Mouse (Mus musculus) midbrain, embryonic 16.5 days (tissue): ENCODE data around the gene Oser1. TPM values are rescaled to one million over a fixed set of nuclear protein-coding genes. Genes with fewer than 3 reads are reported as not detected.
"Not testable (repeated sequence)": the region's sequence is repeated elsewhere in the genome, so short reads cannot be mapped to it uniquely, and the experiment has no call there.

Source experiments
- ATAC-seq: fragments of 200-750 bp; cut with Nextera tagmentation; 2 replicates; pipeline ENCODE4 v1.8.0; 2017; ENCODE audit warnings: moderate TSS enrichment
- H3K27ac ChIP-seq: fragments of 300-500 bp; sonication (generic); 2 replicates; pipeline ENCODE4 v1.5.1; 2014; ENCODE audit warnings: mild to moderate bottlenecking, low read length, mixed read lengths
- H3K27me3 ChIP-seq: fragments of 300-500 bp; sonication (generic); 2 replicates; pipeline ENCODE4 v1.6.1; 2014; ENCODE audit warnings: low read depth, low read length, mixed read lengths; ENCODE audit not compliant: control insufficient read depth, insufficient read depth
- H3K36me3 ChIP-seq: fragments of 300-500 bp; sonication (generic); 2 replicates; pipeline ENCODE4 v1.6.1; 2014; ENCODE audit warnings: mild to moderate bottlenecking, low read length, moderate library complexity, mixed read lengths; ENCODE audit not compliant: control insufficient read depth, insufficient read depth
- H3K4me1 ChIP-seq: fragments of 300-500 bp; sonication (generic); 2 replicates; pipeline ENCODE4 v1.6.1; 2014; ENCODE audit warnings: mild to moderate bottlenecking, low read length, mixed read lengths; ENCODE audit not compliant: control insufficient read depth, insufficient read depth
- H3K4me2 ChIP-seq: fragments of 300-500 bp; sonication (generic); 2 replicates; pipeline ENCODE4 v1.6.1; 2014; ENCODE audit warnings: mild to moderate bottlenecking, low read length, mixed read lengths
- H3K4me3 ChIP-seq: fragments of 300-500 bp; sonication (generic); 2 replicates; pipeline ENCODE4 v1.5.1; 2014; ENCODE audit warnings: low read depth, mild to moderate bottlenecking, low read length, moderate library complexity, mixed read lengths
- H3K9ac ChIP-seq: fragments of 300-500 bp; sonication (generic); 2 replicates; pipeline ENCODE4 v1.6.1; 2014; ENCODE audit warnings: low read depth, low read length, mixed read lengths
- H3K9me3 ChIP-seq: fragments of 300-500 bp; sonication (generic); replicated peaks from 2 replicates; pipeline ENCODE4 v1.6.1; 2014; ENCODE audit warnings: mild to moderate bottlenecking, low read length, mixed read lengths; ENCODE audit not compliant: control insufficient read depth, poor library complexity, severe bottlenecking
- WGBS: fragments of 180-500 bp; shearing (Covaris S2); extraction: QIAGEN DNeasy Blood & Tissue Kit; methylation state at CpG from one replicate; pipeline ENCODE4 v1.1.7; 2014; 5-methylcytosine and 5-hydroxymethylcytosine counted together
- polyA plus RNA-seq: library from polyadenylated mRNA; unstranded; fragments of >200 nt; fragmentation: Nextera tagmentation; extraction: Ambion mirVana; gene quantifications from 2 replicates; pipeline ENCODE4 v1.2.1, GENCODE M21; 2015

The Oser1 gene
- polyA plus RNA-seq, 1 experiment from 2014 or later, result 75.8 TPM

DNA sequence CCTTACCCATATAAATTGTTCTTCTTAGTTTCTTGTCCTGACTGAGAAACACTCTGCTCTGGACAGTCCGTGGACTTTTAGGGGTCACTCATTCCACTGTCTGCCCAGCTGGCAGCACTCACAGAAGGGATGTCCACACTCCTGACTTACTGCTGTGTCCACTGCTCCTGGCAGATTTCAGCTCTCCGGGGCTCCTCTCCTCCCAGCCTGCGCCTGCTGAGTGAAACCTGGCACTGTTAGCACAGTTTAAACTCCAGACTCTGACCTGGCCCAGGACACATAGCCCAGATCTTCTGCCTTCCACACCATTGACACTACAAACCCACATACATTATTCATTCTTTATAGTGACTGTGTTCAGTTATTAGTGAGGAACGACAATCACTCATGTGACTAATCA, 39.5 kb upstream of the Oser1 start:
- no peak for ATAC-seq
- peaks cover 10% of the 10 kb centered on the region for H3K36me3 ChIP-seq
- no peak overlapping the region for H3K9ac ChIP-seq
- H3K27me3 ChIP-seq, result no peaks in the 10 kb centered on the region
- H3K4me2 ChIP-seq, result no peak overlapping the region
- 0 out of 2 replicates have a peak, but pooled peaks cover 3% of the 10 kb centered on the region for H3K4me1 ChIP-seq
- 76% methylated on average over 4 of the region's 4 CpGs for WGBS
- no peak overlapping the region for H3K27ac ChIP-seq
- H3K4me3 ChIP-seq, result no peak overlapping the region
- H3K9me3 ChIP-seq, result no peaks in the 10 kb centered on the region

DNA sequence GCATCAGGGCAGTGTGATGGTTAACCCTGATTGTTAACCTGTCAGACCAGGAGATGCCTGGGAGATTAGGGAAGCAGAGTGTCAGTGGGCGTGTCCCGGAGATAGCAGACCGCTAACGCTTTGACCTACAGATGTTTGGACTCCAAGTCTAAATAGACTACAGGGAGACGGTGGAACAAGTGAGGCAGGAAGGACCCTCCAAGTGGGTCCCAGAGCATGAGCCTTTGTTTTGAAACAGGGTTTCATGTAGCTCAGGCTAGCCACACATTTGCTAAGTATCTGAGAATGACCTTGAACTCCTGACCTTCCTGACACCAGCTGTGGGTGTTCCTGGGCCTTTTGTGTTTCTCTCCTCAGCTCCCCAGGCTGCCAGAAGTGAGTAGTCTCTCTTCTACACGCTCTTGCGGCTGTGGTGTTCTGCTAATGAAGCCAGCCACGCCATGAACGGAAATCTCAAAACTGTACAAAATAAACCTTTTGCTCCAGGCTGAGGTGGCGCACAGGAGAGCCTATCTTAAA, 38.8 kb upstream of the Oser1 start:
- 60% methylated on average over 10 of the region's 10 CpGs for WGBS
- H3K9ac ChIP-seq, result no peak overlapping the region
- no peak overlapping the region for H3K27ac ChIP-seq
- H3K4me3 ChIP-seq, result no peak overlapping the region
- H3K27me3 ChIP-seq, result no peaks in the 10 kb centered on the region
- no peak overlapping the region for H3K4me2 ChIP-seq
- no peak for ATAC-seq
- H3K9me3 ChIP-seq, result no peaks in the 10 kb centered on the region
- 0 out of 2 replicates have a peak, but pooled peaks cover 3% of the 10 kb centered on the region for H3K4me1 ChIP-seq
- peaks cover 6% of the 10 kb centered on the region; the same call in 1 of the 2 replicates for H3K36me3 ChIP-seq

DNA sequence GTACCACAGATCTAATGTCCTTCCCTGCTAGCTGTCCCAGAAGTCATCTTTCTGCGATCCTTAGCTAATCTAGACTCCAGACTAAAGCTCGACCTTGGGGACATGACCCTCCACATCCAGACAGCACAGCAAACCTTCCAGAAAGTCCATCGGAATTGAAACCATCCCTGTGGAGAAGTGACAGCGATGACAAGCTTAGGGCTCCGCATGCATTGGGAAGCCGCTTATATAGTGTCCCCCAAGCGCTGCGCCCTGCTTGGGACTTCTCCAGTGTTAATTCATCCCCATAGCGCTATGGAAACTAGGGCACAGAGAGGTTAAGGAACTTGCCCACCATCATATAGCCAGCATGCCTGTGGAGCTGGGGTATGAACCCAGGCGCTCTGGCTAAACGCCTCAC, 38.3 kb upstream of the Oser1 start:
- no peak for ATAC-seq
- Histone ChIP-seq H3K27me3 (no peaks in the 10 kb centered on the region), H3K9ac (no peak overlapping the region), H3K9me3 (no peaks in the 10 kb centered on the region), H3K4me2 (no peak overlapping the region), H3K36me3 (peaks cover 4% of the 10 kb centered on the region; the same call in 1 of the 2 replicates), H3K4me3 (no peak overlapping the region), H3K4me1 (0 out of 2 replicates have a peak, but pooled peaks cover 3% of the 10 kb centered on the region), H3K27ac (no peak overlapping the region)
- 78% methylated on average over 11 of the region's 11 CpGs for WGBS

DNA sequence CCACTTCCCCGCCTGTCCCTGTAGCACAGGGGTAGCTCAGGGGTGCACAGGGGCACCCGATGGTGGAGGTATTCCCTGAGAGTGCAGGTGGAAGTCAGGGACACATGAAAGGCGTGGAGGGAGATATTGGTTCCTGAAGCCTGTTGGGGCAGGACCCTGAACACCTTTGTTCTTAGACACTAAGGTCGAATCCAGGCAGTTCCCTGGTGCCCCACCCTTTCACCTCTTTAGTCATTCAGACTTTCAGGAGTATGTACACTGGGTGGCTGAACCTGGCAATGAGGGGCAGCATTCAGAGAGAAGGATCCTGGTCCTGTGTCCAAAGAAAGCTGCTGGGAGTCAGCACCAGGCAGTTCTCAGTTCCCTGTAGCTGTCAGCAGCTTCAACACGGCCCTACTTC, 37.9 kb upstream of the Oser1 start:
- Histone ChIP-seq H3K4me1 (0 out of 2 replicates have a peak, but pooled peaks cover 3% of the 10 kb centered on the region), H3K27me3 (no peaks in the 10 kb centered on the region), H3K4me2 (no peak overlapping the region), H3K27ac (no peak overlapping the region), H3K9ac (no peak overlapping the region), H3K9me3 (no peaks in the 10 kb centered on the region), H3K4me3 (no peak overlapping the region), H3K36me3 (peaks cover 4% of the 10 kb centered on the region; the same call in 1 of the 2 replicates)
- WGBS, result 85% methylated on average over 5 of the region's 5 CpGs
- no peak for ATAC-seq

DNA sequence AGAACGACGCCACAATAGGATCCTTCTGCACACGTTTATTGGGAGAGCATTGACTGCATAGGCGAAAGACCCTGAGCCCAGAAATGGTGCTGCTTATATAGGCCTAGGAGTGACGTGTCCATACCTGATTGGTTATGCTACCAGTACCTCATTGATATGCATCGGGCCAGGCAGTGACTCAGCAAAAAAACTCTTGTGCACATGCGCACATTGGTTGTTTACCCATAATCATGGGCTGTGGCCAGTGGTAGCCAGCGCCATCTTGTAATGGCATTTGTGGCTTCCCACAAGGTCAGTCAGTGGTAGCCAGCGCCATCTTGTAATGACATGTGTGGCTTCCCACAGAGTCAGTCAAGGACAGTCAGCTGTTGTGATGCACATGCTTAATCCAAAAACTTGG, 36.8 kb upstream of the Oser1 start:
- H3K4me3 ChIP-seq, H3K9ac ChIP-seq, H3K36me3 ChIP-seq, H3K27me3 ChIP-seq, H3K4me1 ChIP-seq, H3K4me2 ChIP-seq, H3K9me3 ChIP-seq, ATAC-seq, H3K27ac ChIP-seq: not testable (repeated sequence)
- 92% methylated on average over 9 of the region's 9 CpGs for whole genome bisulfite sequencing

DNA sequence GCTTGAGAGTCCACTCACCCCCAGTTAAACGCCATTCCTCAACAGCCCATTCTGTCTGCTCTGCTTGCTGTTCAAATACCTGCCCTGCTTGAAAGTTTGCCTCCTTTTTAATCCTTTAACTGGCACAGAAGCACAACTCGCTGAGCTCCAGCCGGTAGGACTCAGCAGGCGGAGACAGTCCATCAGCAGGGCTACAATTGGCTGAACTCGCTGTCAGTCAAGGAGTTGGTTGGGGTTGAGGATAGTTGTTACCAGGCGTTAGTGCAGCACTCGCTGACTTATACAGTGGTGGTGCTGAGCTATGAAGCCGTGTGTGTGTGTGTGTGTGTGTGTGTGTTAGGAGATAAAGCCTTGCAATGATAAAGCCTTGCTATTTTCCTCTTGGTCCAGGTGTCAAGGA, 36.1 kb upstream of the Oser1 start:
- Histone ChIP-seq H3K27ac (no peak overlapping the region), H3K4me2 (no peak overlapping the region), H3K36me3 (no peaks in the 10 kb centered on the region), H3K9me3 (no peaks in the 10 kb centered on the region), H3K4me3 (no peak overlapping the region), H3K9ac (no peak overlapping the region), H3K27me3 (no peaks in the 10 kb centered on the region), H3K4me1 (0 out of 2 replicates have a peak, but pooled peaks cover 3% of the 10 kb centered on the region)
- WGBS, result 90% methylated on average over 8 of the region's 8 CpGs
- no peak for ATAC-seq

DNA sequence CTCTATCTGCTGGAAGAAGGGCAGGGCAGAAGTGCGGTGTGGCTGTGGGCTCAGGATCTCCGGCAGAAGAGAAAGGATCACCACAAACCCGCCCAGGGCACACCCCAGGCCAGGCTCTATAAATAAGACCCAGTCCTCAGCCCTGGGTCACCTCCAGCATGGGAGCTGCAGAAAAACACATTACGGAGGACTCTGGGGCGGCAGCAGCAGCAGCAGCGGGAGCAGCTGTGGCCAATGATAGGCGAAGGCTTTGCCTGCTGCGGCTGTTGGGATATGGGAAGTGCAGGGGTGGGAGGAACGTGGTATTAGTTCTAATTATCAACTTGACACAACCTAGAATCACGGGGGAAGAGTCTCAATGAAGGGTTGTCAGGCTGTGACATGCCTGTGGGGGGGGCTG, 34.9 kb upstream of the Oser1 start:
- Histone ChIP-seq H3K4me2 (peak overlapping the region; percentile 41), H3K4me3 (no peak overlapping the region; the same call in 1 of the 2 replicates), H3K27me3 (no peaks in the 10 kb centered on the region), H3K36me3 (peaks cover 6% of the 10 kb centered on the region), H3K27ac (no peak overlapping the region), H3K4me1 (0 out of 2 replicates have a peak, but pooled peaks cover 3% of the 10 kb centered on the region), H3K9ac (peak overlapping the region; percentile 50; the same call in 1 of the 2 replicates), H3K9me3 (no peaks in the 10 kb centered on the region)
- WGBS, result 38% methylated on average over 10 of the region's 10 CpGs
- no peak for ATAC-seq

DNA sequence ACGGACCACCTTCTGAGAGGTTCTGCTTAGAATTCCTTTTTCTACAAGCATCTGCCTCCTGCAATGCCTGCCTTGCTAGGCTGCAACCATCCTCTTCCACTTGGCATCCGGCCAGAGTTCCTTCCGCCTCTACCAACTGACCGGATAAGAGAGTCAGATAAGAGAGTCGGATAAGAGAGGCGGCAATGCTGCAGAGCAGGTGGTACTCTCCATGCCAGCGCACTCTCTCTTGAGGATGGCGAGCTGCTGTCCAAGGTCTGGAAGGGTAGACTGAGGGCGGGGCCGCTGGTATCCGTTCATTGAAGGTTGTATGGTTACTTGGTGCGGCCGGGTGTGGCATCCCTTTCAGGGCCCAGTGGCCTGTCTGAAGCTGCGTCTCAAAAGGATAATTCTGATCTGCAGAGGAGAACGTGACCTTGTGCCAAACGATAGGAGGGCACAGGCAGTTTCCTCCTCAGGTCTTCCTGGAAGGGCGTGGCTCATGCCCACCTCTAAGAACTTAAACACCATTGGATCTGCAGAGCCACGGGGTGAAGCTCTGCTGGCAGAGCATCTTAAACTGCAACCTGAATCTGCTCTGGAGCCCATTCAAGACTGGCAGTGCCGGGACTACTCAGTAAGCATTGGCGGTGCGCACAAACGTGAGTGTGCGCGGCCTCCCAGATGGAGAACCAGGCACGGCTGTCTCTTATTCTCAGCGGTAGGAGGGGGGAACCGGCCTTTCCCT, 34.2 kb upstream of the Oser1 start:
- Histone ChIP-seq H3K27ac (no peak overlapping the region), H3K4me2 (peak overlapping the region; percentile 41), H3K4me3 (no peak overlapping the region; the same call in 1 of the 2 replicates), H3K4me1 (0 out of 2 replicates have a peak, but pooled peaks cover 3% of the 10 kb centered on the region), H3K9ac (0 out of 2 replicates have a peak overlapping the region, but pooled peaks have one; percentile 50), H3K27me3 (no peaks in the 10 kb centered on the region), H3K9me3 (no peaks in the 10 kb centered on the region), H3K36me3 (peaks cover 13% of the 10 kb centered on the region)
- peak; percentile 29; the same call in 1 of the 2 replicates for ATAC-seq
- 59% methylated on average over 27 of the region's 27 CpGs for WGBS

DNA sequence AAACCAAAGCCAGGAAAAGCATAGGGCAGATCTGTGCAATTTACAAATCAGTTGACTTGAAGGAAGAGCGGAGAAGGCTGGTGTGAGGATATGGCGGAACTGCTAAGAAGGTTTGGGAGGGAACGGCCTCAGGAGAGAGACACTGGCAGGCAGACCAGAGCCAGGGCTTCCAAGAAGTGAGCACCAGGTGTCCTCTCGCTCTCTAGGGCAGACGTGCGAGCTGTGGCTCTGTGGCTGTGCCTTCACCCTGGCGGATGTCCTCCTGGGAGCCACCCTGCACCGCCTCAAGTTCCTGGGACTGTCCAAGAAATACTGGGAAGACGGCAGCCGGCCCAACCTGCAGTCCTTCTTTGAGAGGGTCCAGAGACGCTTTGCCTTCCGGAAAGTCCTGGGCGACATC, 28.9 kb upstream of the Oser1 start:
- no peaks in the 10 kb centered on the region for H3K4me1 ChIP-seq
- no peaks in the 10 kb centered on the region for H3K27me3 ChIP-seq
- no peak for ATAC-seq
- no peaks in the 10 kb centered on the region for H3K9me3 ChIP-seq
- no peak overlapping the region for H3K27ac ChIP-seq
- peaks cover 44% of the 10 kb centered on the region for H3K36me3 ChIP-seq
- no peak overlapping the region for H3K9ac ChIP-seq
- H3K4me2 ChIP-seq, result no peak overlapping the region
- 93% methylated on average over 13 of the region's 13 CpGs for WGBS
- no peak overlapping the region for H3K4me3 ChIP-seq
